Mouse (Mus musculus) embryonic fibroblast, embryonic 13.5 days (primary cell): Measurements from ENCODE around the gene Cntnap1. TPM values are rescaled to one million over a fixed set of nuclear protein-coding genes. Genes with fewer than 3 reads are reported as not detected.

Experiments used
- H3K27ac ChIP-seq: 2 replicates; pipeline ENCODE4 v1.5.1; 2012; ENCODE audit warnings: low read length, control low read depth, inconsistent platforms; ENCODE audit not compliant: insufficient read depth
- H3K4me1 ChIP-seq: 2 replicates; pipeline ENCODE4 v1.6.1; 2011; ENCODE audit warnings: low read length; ENCODE audit not compliant: control insufficient read depth, insufficient read depth
- H3K4me3 ChIP-seq: 2 replicates; pipeline ENCODE4 v1.5.1; 2011; ENCODE audit warnings: mild to moderate bottlenecking, control low read depth, low read length; ENCODE audit not compliant: insufficient read depth
- CTCF ChIP-seq: IDR thresholded peaks from 2 replicates; pipeline ENCODE4 v1.5.1; 2011; ENCODE audit warnings: mild to moderate bottlenecking, control low read depth, low read length, moderate library complexity, borderline replicate concordance; ENCODE audit not compliant: insufficient read depth
- POLR2A ChIP-seq: IDR thresholded peaks from 2 replicates; pipeline ENCODE4 v1.6.1; 2011; ENCODE audit warnings: low read depth, mild to moderate bottlenecking, control low read depth, low read length, moderate library complexity
- polyA plus RNA-seq: library from polyadenylated mRNA; stranded (reverse); fragments of >200 nt; gene quantifications from 2 replicates; pipeline ENCODE4 v1.2.4, GENCODE M21; 2011; ENCODE audit warnings: low read depth; ENCODE audit not compliant: missing spikeins, insufficient read length

Gene Cntnap1
- polyA plus RNA-seq, 1 experiment = 3.0 TPM

- no peak for TF ChIP-seq CTCF
- no peak for TF ChIP-seq POLR2A
- Histone ChIP-seq H3K4me3 (no peak overlapping the region; the same call in 1 of the 2 replicates), H3K4me1 (peaks cover 7% of the 10 kb centered on the region)
Measured at GRCm38 (mm10) chr11:101175636-101176116, 5.4 kb downstream of the Cntnap1 start.

GRCm38 (mm10) chr11:101176117-101176691 lies 5.9 kb downstream of the Cntnap1 start:
- peaks cover 7% of the 10 kb centered on the region for H3K4me1 ChIP-seq

More at GRCm38 (mm10) chr11:101175636-101176116, 5.4 kb downstream of the Cntnap1 start:
- H3K27ac ChIP-seq = no peak overlapping the region

GRCm38 (mm10) chr11:101176933-101177773 lies 6.8 kb downstream of the Cntnap1 start:
- no peak overlapping the region for H3K27ac ChIP-seq
- TF ChIP-seq POLR2A = no peak
- TF ChIP-seq CTCF = no peak
- no peak overlapping the region for H3K4me3 ChIP-seq
- peaks cover 4% of the 10 kb centered on the region for H3K4me1 ChIP-seq

More at GRCm38 (mm10) chr11:101176117-101176691, 5.9 kb downstream of the Cntnap1 start:
- Histone ChIP-seq H3K4me3 (peak overlapping the region; percentile 4; the same call in 1 of the 2 replicates), H3K27ac (no peak overlapping the region)
- peak; percentile 49; the same call in 1 of the 2 replicates for TF ChIP-seq CTCF
- no peak for TF ChIP-seq POLR2A

GRCm38 (mm10) chr11:101178061-101179058 lies 8.0 kb downstream of the Cntnap1 start:
- TF ChIP-seq CTCF (no peak), POLR2A (no peak)
- Histone ChIP-seq H3K4me3 (no peak overlapping the region), H3K4me1 (no peaks in the 10 kb centered on the region), H3K27ac (no peak overlapping the region)

- Histone ChIP-seq H3K27ac (no peak overlapping the region), H3K4me1 (no peaks in the 10 kb centered on the region), H3K4me3 (no peak overlapping the region)
- no peak for TF ChIP-seq CTCF
- no peak for TF ChIP-seq POLR2A
Measured at GRCm38 (mm10) chr11:101179306-101179705, 9.0 kb downstream of the Cntnap1 start.

- TF ChIP-seq CTCF (no peak), POLR2A (no peak)
- no peak overlapping the region for H3K4me3 ChIP-seq
- no peaks in the 10 kb centered on the region for H3K4me1 ChIP-seq
- no peak overlapping the region for H3K27ac ChIP-seq
Measured at GRCm38 (mm10) chr11:101180261-101180660, 9.9 kb downstream of the Cntnap1 start.

- no peak overlapping the region for H3K27ac ChIP-seq
- H3K4me3 ChIP-seq = no peak overlapping the region
- TF ChIP-seq POLR2A (no peak), CTCF (peak; percentile 63; the same call in 1 of the 2 replicates)
- no peaks in the 10 kb centered on the region for H3K4me1 ChIP-seq
Measured at GRCm38 (mm10) chr11:101180846-101181740, 10.8 kb downstream of the Cntnap1 start.

GRCm38 (mm10) chr11:101181961-101182360 lies 11.6 kb downstream of the Cntnap1 start:
- TF ChIP-seq POLR2A (no peak), CTCF (no peak)
- no peak overlapping the region for H3K27ac ChIP-seq

More at GRCm38 (mm10) chr11:101181961-101182360, 11.6 kb downstream of the Cntnap1 start:
- Histone ChIP-seq H3K4me1 (no peaks in the 10 kb centered on the region), H3K4me3 (no peak overlapping the region)
